Mouse (Mus musculus) cerebellum, adult 2 months (tissue): ENCODE measurements at regions not wholly inside any gene's neighbourhood (a gene's known extent, or its start where the extent isn't known, plus 50 kb on each side); places are given as distances from the start of the nearest gene placed in this dataset.

Source experiments
- CTCF ChIP-seq: fragments of 200-500 bp; IDR thresholded peaks from 2 replicates; pipeline ENCODE4 v1.5.1; 2011; ENCODE audit warnings: low read depth, mild to moderate bottlenecking, control low read depth, low read length, moderate library complexity, borderline replicate concordance; ENCODE audit not compliant: insufficient read depth
- POLR2A ChIP-seq: fragments of 200-500 bp; IDR thresholded peaks from 2 replicates; pipeline ENCODE4 v1.6.1; 2011; ENCODE audit warnings: low read length, control low read depth, borderline replicate concordance; ENCODE audit not compliant: insufficient read depth

GRCm38 (mm10) chr2:160452730-160453129, 85.9 kb upstream of the Mafb start:
- TF ChIP-seq POLR2A (no peak), CTCF (no peak)
